Mouse (Mus musculus): ENCODE results near the gene Zfp595.
"Not testable (repeated sequence)": the region's sequence is repeated elsewhere in the genome, so short reads cannot be mapped to it uniquely, and the experiment has no call there.

Gene Zfp595

GRCm38 (mm10) chr13:67332019-67332724, at the start of gene Zfp595:
Gene Zfp595 (minus strand): TSS chr13:67332570.
- peak; percentile 91 for DNase-seq (ENCODE audit: low read depth, low spot score)

DNA sequence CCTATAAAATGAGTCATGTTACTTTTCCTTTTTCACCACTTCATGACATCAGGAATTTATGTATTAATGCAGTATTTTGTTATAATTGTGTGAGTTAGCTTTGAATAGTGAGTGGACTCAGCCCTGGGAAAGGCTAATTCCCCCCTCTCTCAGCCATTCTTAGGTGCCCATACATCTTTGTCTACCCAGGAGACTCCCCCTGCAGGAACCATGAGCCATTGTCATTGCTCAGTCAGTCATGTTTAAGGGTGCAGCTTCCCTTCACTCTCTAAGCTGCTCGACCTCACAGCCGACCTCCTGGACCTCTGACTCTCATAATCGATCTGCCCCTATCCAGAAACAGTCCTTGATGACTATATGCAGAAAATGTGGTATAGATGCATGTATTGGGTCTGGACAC, 43.9 kb upstream of the Zfp595 start:
- not testable (repeated sequence) for DNase-seq (ENCODE audit: low read depth, low spot score)

DNA sequence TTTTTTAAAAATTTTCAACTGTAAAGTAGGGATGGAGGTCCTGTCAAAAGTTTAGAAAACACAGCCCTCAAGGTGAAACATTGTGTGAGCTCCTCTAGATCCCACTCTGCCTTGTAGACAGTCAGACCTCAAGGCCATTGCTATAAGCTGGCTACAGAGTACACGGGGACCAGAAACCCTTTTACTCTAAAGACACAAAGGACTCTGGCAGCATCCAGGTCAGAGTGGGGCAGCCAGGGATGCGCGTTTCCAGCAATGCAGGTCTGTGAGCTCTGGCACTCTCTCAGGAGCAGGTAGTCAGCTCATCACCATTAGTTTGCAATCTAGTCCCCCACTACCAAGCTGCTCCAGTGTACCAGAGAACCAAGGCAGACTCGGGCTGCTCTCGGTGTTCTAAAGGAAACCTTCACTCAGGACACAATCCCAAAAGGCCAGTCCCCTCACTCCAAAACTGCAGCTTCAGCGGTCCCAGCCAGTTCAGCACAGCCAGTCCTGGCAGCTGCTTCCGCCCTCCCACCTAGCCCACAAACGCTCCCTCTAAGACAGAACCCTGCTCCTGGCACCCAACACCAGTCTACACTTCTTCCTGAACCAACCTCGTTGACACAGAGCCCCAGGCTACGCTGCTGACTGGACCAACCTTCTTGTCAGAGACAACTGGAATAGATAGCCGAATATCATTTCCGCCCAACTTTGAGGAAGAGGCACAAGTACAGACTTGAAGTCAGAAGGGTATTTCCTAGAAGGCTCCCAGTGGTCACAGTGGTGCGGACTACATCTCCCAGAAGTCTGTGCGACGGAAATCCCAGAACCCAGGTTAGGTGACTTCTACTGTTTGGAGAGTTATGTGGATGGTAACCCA, 42.9 kb upstream of the Zfp595 start, which contains the start of the genes Gm28041 and Zfp456:
TSS of gene Gm28041 (minus strand) at position 684 of the 862 bp plus-strand sequence.
TSS of gene Zfp456 (minus strand) at position 761 of the 862 bp plus-strand sequence.
- peak; percentile 90 for DNase-seq (ENCODE audit: low read depth, low spot score)

DNA sequence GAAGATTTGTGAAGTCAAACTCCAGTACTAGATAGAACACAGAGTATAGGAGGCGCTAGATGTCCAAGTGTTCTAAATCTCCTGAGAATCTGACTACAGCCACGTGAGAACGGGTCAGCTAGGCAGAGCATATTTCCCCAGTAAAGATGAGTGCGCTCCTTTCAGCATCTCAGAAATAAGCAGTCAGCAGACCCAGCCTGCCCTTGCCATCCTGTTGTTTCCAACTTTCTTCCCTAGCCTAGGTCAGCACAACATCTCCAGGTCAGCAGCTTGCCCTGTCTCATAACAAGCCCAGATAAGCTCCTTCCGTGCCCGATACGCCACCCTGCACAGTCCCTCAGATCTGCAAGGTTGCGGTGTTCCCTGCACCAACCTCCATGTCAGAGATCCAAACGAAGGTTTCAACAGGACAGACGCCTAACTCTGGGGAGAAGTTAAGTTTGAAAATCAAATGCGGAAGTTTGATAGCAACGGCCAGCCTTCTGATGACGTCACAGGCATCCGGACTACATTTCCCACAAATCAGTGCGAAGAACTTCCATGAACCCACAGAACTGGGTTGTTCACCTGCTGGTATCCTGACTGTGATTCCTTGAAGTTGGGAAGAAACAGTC, 27.9 kb upstream of the Zfp595 start, which contains the start of the genes Gm28044 and Zfp953:
TSS of gene Gm28044 (minus strand) at position 406 of the 614 bp plus-strand sequence.
TSS of gene Zfp953 (minus strand) at position 475 of the 614 bp plus-strand sequence.
- peak; percentile 89 for DNase-seq (ENCODE audit: low read depth, low spot score)

DNA sequence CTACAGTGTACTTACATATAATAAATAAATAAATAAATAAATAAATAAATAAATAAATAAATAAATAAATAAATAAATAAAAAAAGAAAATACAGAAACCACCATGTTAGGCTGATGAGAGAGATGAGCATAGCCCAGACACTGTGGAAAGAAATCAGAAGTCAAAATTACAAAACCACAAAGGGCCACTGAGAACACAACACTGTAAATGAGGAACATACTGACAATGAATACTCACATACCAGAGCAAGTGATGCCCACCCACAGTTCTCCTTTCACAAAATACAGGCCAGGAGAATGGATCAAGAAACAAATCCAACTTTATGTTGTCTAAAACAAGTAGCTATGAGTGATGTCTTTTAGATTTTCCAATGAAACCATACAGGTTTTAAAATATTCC, 19.5 kb upstream of the Zfp595 start:
- no peak for DNase-seq (ENCODE audit: low read depth, low spot score)

- no peak for DNase-seq (ENCODE audit: low read depth, low spot score)
These were observed 11.1 kb upstream of the Zfp595 start for GRCm38 (mm10) chr13:67343422-67343821.

DNA sequence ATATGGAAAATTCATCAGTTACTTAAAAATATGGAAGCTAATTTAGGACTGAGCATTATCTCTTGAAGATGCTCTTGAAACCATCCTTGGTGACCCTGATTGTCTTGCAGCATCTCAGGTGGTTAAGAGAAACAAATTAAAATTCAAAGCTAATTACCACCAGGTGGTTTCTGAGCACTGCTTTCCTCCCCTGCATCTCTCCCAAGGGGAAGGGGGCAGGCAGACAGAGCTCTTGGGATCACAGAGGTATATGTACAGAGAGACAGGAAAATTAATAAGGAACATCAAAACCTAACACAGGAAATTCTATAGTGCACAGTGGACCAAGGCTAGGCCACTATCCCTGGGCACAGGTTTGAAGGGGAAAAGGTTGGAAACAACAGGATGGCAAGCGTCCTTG, 507 bp upstream of the Zfp595 start:
- DNase-seq (ENCODE audit: low read depth, low spot score): no peak

DNA sequence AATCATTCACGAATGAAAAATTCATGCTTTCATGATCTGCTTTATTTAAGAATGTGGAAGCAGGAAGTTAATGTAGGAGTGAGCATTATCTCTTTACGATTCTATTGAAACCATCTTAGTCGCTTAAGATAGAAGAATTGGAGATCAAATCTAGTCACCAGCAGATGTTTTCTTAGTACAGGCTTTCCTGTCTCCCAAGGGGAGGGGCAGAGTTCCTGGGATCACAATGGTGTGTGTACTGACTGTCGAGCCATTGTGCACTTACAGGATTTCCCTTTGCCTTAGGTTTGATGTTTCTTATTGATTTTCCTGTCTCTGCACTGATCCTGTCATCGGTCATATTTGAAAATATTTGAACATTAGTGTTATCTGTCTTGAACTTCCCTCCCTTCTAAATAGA, 25.7 kb downstream of the Zfp595 start:
- DNase-seq (ENCODE audit: low read depth, low spot score): no peak

- peak; percentile 89 for DNase-seq (ENCODE audit: low read depth, low spot score)
These were observed 26.3 kb downstream of the Zfp595 start, which contains the start of gene Zfp457 for GRCm38 (mm10) chr13:67305822-67306672. Gene Zfp457 (minus strand): TSS chr13:67306485.

DNA sequence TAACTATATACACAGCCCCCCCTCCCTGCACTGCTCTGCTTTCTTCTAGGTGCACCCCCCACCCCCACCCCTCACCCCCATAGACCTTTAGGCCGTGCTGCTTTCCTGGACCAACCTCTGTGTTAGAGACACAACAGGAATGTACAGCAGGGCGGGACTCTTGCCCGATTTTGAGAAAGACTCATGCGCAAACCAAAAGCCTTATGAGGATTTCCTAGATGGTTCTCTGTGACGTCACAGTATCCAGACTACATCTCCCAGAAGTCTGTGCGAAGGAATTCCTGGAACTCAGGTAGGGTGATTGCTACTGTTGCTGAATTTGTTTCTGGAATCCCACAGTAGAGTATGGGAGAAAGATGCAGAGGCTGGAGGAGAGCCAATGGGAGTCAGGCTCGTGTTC, 54.1 kb downstream of the Zfp595 start, which contains the start of gene Zfp458:
TSS of gene Zfp458 (minus strand) at position 153 of the 400 bp plus-strand sequence.
- DNase-seq (ENCODE audit: low read depth, low spot score): no peak

GRCm38 (mm10) chr13:67269383-67270065, 62.8 kb downstream of the Zfp595 start:
- peak; percentile 21 for DNase-seq (ENCODE audit: low read depth, low spot score)

- DNase-seq (ENCODE audit: low read depth, low spot score): peak; percentile 91
These were observed 63.6 kb downstream of the Zfp595 start for GRCm38 (mm10) chr13:67268568-67269369.

Data from CD4-positive helper T cell, adult 2 months (primary cell).